Mouse (Mus musculus) lung, adult 2 months (tissue): ENCODE measurements around the gene Ccdc86. TPM values are rescaled to one million over a fixed set of nuclear protein-coding genes. Genes with fewer than 3 reads are reported as not detected.

Experiments used
- DNase-seq: peaks from one replicate; pipeline ENCODE4 v3.0.0; 2022
- H3K4me1 ChIP-seq: fragments of 200-500 bp; 2 replicates; pipeline ENCODE4 v1.6.1; 2011; ENCODE audit warnings: low read length; ENCODE audit not compliant: control insufficient read depth, insufficient read depth
- H3K4me3 ChIP-seq: fragments of 200-500 bp; replicated peaks from 2 replicates; pipeline ENCODE3; 2011; ENCODE audit warnings: low read depth, mild to moderate bottlenecking, control low read depth, low read length; ENCODE audit errors: extremely low read depth
- CTCF ChIP-seq: fragments of 200-500 bp; IDR thresholded peaks from 2 replicates; pipeline ENCODE4 v1.5.1; 2011; ENCODE audit warnings: mild to moderate bottlenecking, low read length, control low read depth; ENCODE audit not compliant: insufficient read depth
- POLR2A ChIP-seq: fragments of 200-500 bp; IDR thresholded peaks from 2 replicates; pipeline ENCODE4 v1.6.1; 2011; ENCODE audit warnings: low read depth, mild to moderate bottlenecking, control low read depth, low read length, borderline replicate concordance; ENCODE audit errors: extremely low read depth
- WGBS: fragments of 180-500 bp; shearing (Covaris S2); methylation state at CpG from one replicate; pipeline ENCODE4 v1.1.7; 2018; 5-methylcytosine and 5-hydroxymethylcytosine counted together
- polyA plus RNA-seq: library from polyadenylated mRNA; depleted of rRNA; stranded (reverse); fragments of >200 nt; gene quantifications from 2 replicates; pipeline ENCODE4 v1.2.3, GENCODE M21; 2012; rRNA removed

Ccdc86 gene
- 3.9 and 4.7 TPM in 2 replicates for polyA plus RNA-seq

DNA sequence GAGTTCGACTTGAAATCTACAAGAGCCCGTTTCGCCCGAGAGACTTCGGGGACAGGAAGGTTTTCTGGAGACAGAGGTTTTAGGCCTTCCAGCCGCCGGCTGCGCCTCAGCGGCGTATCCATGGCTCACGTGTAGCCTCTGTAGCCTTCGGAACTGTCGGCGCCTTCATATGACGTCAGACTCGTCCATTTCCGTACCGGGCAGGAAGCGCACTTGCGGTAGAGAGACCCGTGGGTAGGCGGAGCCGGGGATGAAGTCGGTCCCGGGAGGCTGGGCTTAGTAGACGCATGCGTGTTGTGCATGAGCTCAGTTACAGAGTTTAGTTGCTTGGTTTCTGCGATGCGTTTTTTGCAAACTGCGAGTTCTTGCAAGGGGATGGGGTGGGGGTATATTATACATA is at the start of gene Ccdc86:
Ccdc86 (minus strand) TSS at position 155 of the 400 bp plus-strand sequence.
- Histone ChIP-seq H3K4me1 (peaks cover 9% of the 10 kb centered on the region; the same call in 1 of the 2 replicates), H3K4me3 (peak within 1 kb of the TSS; percentile 82)
- under 1% methylated on average over 30 of the region's 30 CpGs for WGBS
- TF ChIP-seq CTCF (no peak), POLR2A (peak; percentile 63; the same call in 1 of the 2 replicates)
- peak; percentile 95 for DNase-seq

DNA sequence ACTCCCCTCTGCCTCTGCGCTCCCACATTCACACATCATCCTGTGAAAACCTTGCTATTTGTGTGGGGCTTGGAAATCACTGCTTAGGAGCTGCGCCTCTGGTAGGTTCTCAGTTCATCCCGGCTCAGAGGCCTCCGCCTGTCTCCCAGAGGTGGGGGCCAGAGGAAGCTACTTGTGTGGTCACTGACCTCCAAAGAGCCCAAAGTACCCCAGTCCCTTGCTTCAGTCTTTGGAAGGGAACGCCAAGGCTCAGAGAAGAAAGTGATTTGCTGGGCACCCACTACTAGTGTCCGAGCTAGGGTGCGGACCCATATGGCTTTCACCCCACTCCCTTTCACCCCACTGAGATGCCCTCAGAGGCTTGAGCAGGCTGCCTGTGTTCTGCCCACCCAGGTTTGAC is 44.1 kb upstream of the Ccdc86 start, which contains the start of gene Ms4a15:
Ms4a15 (minus strand) TSS at position 101 of the 400 bp plus-strand sequence.
- WGBS, result 83% methylated on average over 7 of the region's 7 CpGs
- DNase-seq, result no peak
- no peak for TF ChIP-seq CTCF
- TF ChIP-seq POLR2A, result no peak
- no peak within 1 kb of the TSS for H3K4me3 ChIP-seq
- no peaks in the 10 kb centered on the region for H3K4me1 ChIP-seq

DNA sequence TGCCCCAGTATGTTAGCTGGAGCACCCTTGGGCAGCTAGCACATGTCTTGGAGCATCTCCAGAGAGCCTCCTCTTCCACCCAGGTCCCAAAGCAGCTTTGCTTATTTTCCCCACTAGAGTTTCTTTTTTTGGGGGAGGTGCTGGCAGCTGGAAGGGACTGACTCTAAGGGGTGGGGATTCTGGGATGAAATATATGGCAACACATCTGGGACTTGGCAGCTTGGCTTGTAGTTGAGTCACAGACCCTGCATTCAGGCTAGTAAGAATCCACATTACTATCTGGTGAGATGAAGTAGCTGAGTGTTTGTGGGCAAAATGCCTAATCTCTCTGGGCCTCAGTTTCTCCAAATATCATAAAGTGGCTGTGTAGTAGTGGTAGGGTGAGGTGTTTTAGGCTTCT is 42.8 kb upstream of the Ccdc86 start:
- TF ChIP-seq CTCF, result no peak
- no peak for TF ChIP-seq POLR2A
- H3K4me1 ChIP-seq, result no peaks in the 10 kb centered on the region
- DNase-seq, result no peak
- no peak overlapping the region for H3K4me3 ChIP-seq

DNA sequence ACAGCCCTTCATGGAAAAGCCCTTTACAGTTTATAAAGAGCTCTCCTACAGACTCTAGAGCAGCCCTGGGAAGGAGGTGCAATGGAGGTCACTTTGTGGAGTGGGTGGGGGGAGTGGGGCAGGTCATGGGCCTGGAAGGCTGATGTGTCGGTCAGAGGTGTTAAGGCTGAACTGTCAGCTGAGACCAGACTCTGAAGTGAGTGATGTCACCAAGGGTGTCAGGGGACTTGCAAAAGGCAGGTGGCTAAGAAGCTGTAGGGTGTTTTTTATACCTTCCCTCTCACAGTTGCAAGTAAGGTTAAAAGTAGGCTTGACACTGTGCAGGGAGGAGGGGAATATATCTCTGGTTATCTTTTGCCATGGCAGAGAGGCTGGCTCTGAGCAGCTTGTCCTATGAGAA is 41.7 kb upstream of the Ccdc86 start:
- Histone ChIP-seq H3K4me3 (no peak overlapping the region), H3K4me1 (no peaks in the 10 kb centered on the region)
- 23% methylated on average over 1 of the region's 1 CpGs for WGBS
- no peak for DNase-seq
- TF ChIP-seq POLR2A (no peak), CTCF (no peak)

DNA sequence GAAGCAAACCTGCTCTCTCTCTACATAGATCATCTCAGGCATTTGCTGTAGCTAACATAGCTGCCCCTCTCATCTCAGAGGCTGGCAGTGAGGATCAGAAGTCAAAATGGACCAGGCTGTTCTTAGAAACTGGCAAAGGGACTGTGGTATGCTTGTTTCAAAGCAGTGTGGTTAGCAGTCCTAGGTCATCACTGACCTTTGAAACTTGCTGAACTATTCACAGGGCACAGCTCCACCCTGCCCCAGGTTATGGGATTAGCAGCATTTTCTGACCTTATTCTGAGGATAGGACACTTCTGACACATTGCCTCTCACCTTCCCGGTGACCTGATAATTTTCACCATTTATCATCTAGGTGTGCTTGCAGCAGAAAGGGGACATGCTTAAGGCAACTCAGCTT is 39.5 kb upstream of the Ccdc86 start:
- no peak for DNase-seq
- 94% methylated on average over 1 of the region's 1 CpGs for WGBS
- Histone ChIP-seq H3K4me3 (no peak overlapping the region), H3K4me1 (no peaks in the 10 kb centered on the region)
- TF ChIP-seq CTCF, result no peak
- TF ChIP-seq POLR2A, result no peak

DNA sequence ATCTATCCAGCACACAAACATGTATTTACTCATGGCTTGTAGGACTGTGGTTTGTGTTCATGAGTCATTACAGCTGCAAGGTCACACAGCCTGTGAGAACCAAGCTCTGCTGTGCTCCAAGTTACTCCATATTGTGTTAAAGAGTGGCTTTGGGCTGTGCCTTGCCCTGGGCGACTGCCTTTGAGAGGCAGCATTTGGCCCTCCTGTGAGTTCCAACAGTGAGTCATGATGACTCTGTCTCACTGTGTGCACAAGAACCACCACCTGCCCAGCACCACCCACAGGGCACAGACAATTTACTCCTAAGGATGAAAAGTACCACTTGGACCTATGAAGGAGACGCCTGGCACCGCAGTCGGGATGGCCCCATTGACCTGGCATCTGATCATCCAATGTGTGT is 36.8 kb upstream of the Ccdc86 start:
- DNase-seq, result no peak
- TF ChIP-seq POLR2A, result no peak
- TF ChIP-seq CTCF, result no peak
- WGBS, result 84% methylated on average over 4 of the region's 4 CpGs
- Histone ChIP-seq H3K4me1 (no peaks in the 10 kb centered on the region), H3K4me3 (no peak overlapping the region)

DNA sequence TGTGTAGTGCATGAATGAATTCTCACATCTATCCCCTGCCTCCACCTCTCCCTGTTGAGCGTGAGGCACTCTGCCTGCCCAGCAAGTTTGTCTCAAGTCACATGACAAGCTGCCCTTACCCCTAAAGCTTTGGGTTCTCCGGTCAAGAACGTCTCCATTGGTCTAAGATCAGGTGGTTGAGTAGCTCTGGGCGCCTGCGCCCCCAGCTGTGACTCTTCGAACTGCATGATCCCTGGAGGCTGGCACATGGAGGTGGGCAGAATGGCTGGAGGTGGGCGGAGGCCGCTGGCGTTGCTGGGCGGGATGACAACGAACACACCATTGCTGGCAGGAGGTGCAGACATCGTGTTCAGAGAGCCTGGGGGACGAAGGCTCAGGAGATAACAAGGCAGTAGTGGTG is 35.5 kb upstream of the Ccdc86 start:
- Histone ChIP-seq H3K4me3 (no peak overlapping the region), H3K4me1 (no peaks in the 10 kb centered on the region)
- no peak for TF ChIP-seq CTCF
- TF ChIP-seq POLR2A, result no peak
- DNase-seq, result no peak
- 78% methylated on average over 13 of the region's 13 CpGs for WGBS

DNA sequence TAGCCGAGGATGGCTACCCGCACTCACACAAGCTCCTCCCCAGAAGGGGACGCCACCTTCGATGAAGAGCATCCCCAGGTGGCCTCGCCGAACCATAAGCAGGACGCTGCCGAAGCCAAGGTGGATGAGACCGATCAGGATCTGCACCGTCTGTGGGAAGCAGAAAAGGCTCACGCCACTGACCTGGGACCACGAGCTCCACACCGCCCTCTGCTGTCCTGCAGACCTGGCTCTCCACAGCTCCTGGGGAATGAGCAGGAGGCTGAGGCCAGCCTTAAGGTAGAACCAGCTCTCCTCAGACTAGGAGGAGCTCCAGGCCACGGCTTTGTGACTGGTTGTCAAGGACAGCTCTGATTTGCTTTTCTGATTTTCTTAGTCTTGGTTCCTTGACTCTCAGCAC is 34.1 kb upstream of the Ccdc86 start:
- Histone ChIP-seq H3K4me3 (no peak overlapping the region), H3K4me1 (no peaks in the 10 kb centered on the region)
- WGBS, result 25% methylated on average over 14 of the region's 14 CpGs
- no peak for TF ChIP-seq POLR2A
- peak; percentile 67 for TF ChIP-seq CTCF
- DNase-seq, result peak; percentile 50

DNA sequence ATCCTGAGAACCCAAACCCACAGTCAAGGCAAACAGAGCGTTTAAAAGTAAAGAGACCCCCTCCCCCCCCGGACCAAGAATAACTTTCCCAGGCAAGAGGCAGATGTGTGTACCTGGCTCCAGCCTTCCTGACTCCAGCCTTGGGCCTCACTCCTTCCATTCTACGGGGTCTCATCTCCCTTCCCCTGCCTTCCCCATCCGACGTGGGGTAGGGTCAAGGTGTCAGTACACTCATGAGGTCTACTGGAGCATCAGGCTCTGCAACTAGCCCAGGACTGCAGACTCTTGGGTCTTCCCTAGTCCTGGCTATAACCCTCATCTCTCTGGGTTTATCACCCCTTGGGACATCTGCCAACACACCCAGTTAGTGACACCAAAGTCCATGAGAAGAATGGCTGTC is 31.1 kb upstream of the Ccdc86 start:
- DNase-seq, result no peak
- Histone ChIP-seq H3K4me1 (no peaks in the 10 kb centered on the region), H3K4me3 (no peak overlapping the region)
- WGBS, result 72% methylated on average over 5 of the region's 5 CpGs
- TF ChIP-seq POLR2A, result no peak
- TF ChIP-seq CTCF, result no peak

DNA sequence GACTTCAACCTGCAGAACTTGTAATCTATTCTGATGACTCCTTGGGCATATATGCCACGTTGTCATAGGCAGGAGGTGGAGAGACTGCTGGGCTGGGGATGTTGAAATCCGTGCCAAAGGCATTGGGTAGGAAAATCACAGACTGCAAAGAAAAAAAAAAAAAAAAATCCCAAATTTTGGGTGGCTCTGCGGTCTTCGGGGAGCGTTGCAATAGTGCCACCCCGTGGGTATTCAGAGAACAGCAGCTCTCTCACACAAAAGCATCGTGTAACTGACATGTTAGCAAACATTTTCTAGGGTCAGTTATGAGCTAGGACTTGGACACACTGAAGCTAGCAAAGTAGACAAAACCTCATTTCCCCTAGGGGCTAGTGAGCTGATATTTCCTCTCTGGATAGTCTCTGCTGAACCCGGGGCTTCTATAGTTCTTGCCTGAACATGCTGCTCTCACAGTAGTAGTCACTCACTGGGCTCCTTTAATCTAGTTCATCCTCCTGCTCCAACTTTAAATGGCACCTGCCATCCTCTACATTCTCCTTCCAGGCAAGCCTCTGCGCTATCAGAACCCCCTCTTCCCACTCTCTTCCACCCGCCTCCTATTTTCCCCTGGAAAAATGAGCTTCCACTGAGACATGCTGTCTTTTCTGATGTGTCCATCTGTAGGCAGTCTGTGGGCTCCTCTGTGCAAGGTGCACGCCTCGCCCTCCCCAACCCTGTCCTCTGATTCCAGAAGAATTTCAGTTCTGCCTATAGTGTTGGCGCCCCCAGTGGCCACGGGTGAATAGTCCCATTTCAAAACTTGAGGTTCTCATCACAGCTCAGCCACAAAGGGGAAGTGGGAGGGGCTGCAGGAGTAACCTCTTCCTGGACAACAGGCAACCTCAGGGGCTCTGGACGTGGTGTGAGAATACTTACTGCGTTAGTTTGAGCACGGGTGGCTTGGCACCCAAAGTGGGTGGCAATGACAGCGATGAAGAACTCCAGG is 30.4 kb upstream of the Ccdc86 start:
- peak; percentile 72 for TF ChIP-seq CTCF
- no peak for TF ChIP-seq POLR2A
- H3K4me1 ChIP-seq, result no peaks in the 10 kb centered on the region
- no peak overlapping the region for H3K4me3 ChIP-seq
- whole genome bisulfite sequencing, result 10% methylated on average over 18 of the region's 18 CpGs
- peak; percentile 61 for DNase-seq
